Mouse (Mus musculus): ENCODE measurements around the gene Krtap19-1. TPM values are rescaled to one million over a fixed set of nuclear protein-coding genes. Genes with fewer than 3 reads are reported as not detected.
A peak's percentile ranks its signal among the peaks of the same experiment; 100 is the strongest.

The Krtap19-1 gene
- total RNA-seq (2021), result not detected

- intact Hi-C loops (cut with DNase I), result no loop called here
- DNase-seq, result no peak
Observed at GRCm38 (mm10) chr16:88869311-88869710, at the start of gene Krtap19-1. Gene Krtap19-1, minus strand, starts transcription at chr16:88869411.

- intact Hi-C loops (cut with DNase I), result no loop called here
Observed at GRCm38 (mm10) chr16:88896357-88896756, 27.1 kb upstream of the Krtap19-1 start, which contains the start of gene Krtap19-5. Gene Krtap19-5, minus strand, starts transcription at chr16:88896457.

GRCm38 (mm10) chr16:88886870-88887269, 17.7 kb upstream of the Krtap19-1 start:
- intact Hi-C loops (cut with DNase I), result no loop called here
- DNase-seq, result no peak

More at GRCm38 (mm10) chr16:88896357-88896756, 27.1 kb upstream of the Krtap19-1 start, which contains the start of gene Krtap19-5:
- no peak for DNase-seq

- DNase-seq, result no peak
- intact Hi-C loops (cut with DNase I), result no loop called here
Observed at GRCm38 (mm10) chr16:88884989-88885388, 15.8 kb upstream of the Krtap19-1 start, which contains the start of gene Krtap19-4. Gene Krtap19-4, minus strand, starts transcription at chr16:88885089.

- no peak for DNase-seq
- intact Hi-C loops (cut with DNase I), result no loop called here
Observed at GRCm38 (mm10) chr16:88877938-88878337, 8.7 kb upstream of the Krtap19-1 start, which contains the start of gene Krtap19-3. Gene Krtap19-3, minus strand, starts transcription at chr16:88878038.

GRCm38 (mm10) chr16:88874169-88874568, 5.0 kb upstream of the Krtap19-1 start, which contains the start of gene Krtap19-2:
Gene Krtap19-2, minus strand, starts transcription at chr16:88874269.
- DNase-seq, result no peak
- intact Hi-C loops (cut with DNase I), result no loop called here

GRCm38 (mm10) chr16:88864887-88865407, 4.3 kb downstream of the Krtap19-1 start:
- DNase-seq, result no peak
- intact Hi-C loops (cut with DNase I), result no loop called here

- intact Hi-C loops (cut with DNase I), result no loop called here
- DNase-seq, result peak; percentile 7 to 14
Observed at GRCm38 (mm10) chr16:88851450-88851849, 17.8 kb downstream of the Krtap19-1 start.

GRCm38 (mm10) chr16:88848558-88848957, 20.7 kb downstream of the Krtap19-1 start:
- intact Hi-C loops (cut with DNase I), result no loop called here
- DNase-seq, result no peak

GRCm38 (mm10) chr16:88847363-88847762, 21.8 kb downstream of the Krtap19-1 start:
- intact Hi-C loops (cut with DNase I), result no loop called here
- no peak for DNase-seq

- DNase-seq, result no peak
- intact Hi-C loops (cut with DNase I), result loop anchor here (10.0 kb wide), 1 partner anchor 432 kb away; no protein-coding TSS in a partner anchor
Observed at GRCm38 (mm10) chr16:88826978-88827377, 42.2 kb downstream of the Krtap19-1 start.

- intact Hi-C loops (cut with DNase I), result loop anchor here (10.0 kb wide), 1 partner anchor 431 kb away; no protein-coding TSS in a partner anchor
- DNase-seq, result no peak
Observed at GRCm38 (mm10) chr16:88826095-88826652, 43.0 kb downstream of the Krtap19-1 start, which contains the start of gene Krtap14. Gene Krtap14, minus strand, starts transcription at chr16:88826145.

- DNase-seq, result peak; percentile 3 to 8
- intact Hi-C loops (cut with DNase I), result loop anchor here (10.0 kb wide), 1 partner anchor 429 kb away; no protein-coding TSS in a partner anchor
Observed at GRCm38 (mm10) chr16:88823736-88824135, 45.5 kb downstream of the Krtap19-1 start.

- intact Hi-C loops (cut with DNase I), result loop anchor here (10.0 kb wide), 1 partner anchor 425 kb away; no protein-coding TSS in a partner anchor
- no peak for DNase-seq
Observed at GRCm38 (mm10) chr16:88820066-88820465, 49.1 kb downstream of the Krtap19-1 start, which contains the start of gene Krtap15. Gene Krtap15, plus strand, starts transcription at chr16:88820215.

Other genes with a start within 250 kb of the Krtap19-1 start
- not detected for gene 2310079G19Rik, start 241.7 kb downstream of the Krtap19-1 start, total RNA-seq (2021)
- not detected for gene Krtap26-1, start 221.6 kb downstream of the Krtap19-1 start, total RNA-seq (2021)
- gene Krtap27-1, start 197.7 kb downstream of the Krtap19-1 start, total RNA-seq (2021), result not detected
- gene 2310061N02Rik, start 161.4 kb downstream of the Krtap19-1 start, total RNA-seq (2021), result not detected
- not detected for gene Krtap13-1, start 140.5 kb downstream of the Krtap19-1 start, total RNA-seq (2021)
- not detected for gene Krtap13, start 117.8 kb downstream of the Krtap19-1 start, total RNA-seq (2021)
- not detected for gene 2310034C09Rik, start 110.6 kb downstream of the Krtap19-1 start, total RNA-seq (2021)
- not detected for gene 2310057N15Rik, start 95.2 kb downstream of the Krtap19-1 start, total RNA-seq (2021)
- not detected for gene Gm5965, start 91.5 kb downstream of the Krtap19-1 start, total RNA-seq (2021)
- gene Gm20741, start 57.2 kb downstream of the Krtap19-1 start, total RNA-seq (2021), result not detected
- gene Krtap15, start 49.2 kb downstream of the Krtap19-1 start, total RNA-seq (2021), result not detected
- gene Krtap14, start 43.3 kb downstream of the Krtap19-1 start, total RNA-seq (2021), result not detected
- not detected for gene Krtap19-2, start 4.9 kb upstream of the Krtap19-1 start, total RNA-seq (2021)
- gene Krtap19-3, start 8.6 kb upstream of the Krtap19-1 start, total RNA-seq (2021), result not detected
- gene Krtap19-4, start 15.7 kb upstream of the Krtap19-1 start, total RNA-seq (2021), result not detected
- not detected for gene Krtap19-5, start 27.0 kb upstream of the Krtap19-1 start, total RNA-seq (2021)
- gene Krtap19-9b, start 62.9 kb upstream of the Krtap19-1 start, total RNA-seq (2021), result not detected
- not detected for gene Krtap16-3, start 93.5 kb upstream of the Krtap19-1 start, total RNA-seq (2021)
- gene Krtap22-2, start 141.3 kb upstream of the Krtap19-1 start, total RNA-seq (2021), result not detected
- gene Gm10229, start 145.9 kb upstream of the Krtap19-1 start, total RNA-seq (2021), result not detected
- gene Krtap6-1, start 162.3 kb upstream of the Krtap19-1 start, total RNA-seq (2021), result not detected
- not detected for gene Gm10228, start 172.1 kb upstream of the Krtap19-1 start, total RNA-seq (2021)
- not detected for gene Krtap6-5, start 178.5 kb upstream of the Krtap19-1 start, total RNA-seq (2021)
- not detected for gene 1110025L11Rik, start 194.6 kb upstream of the Krtap19-1 start, total RNA-seq (2021)
- not detected for gene Krtap6-3, start 214.6 kb upstream of the Krtap19-1 start, total RNA-seq (2021)